Mouse (Mus musculus) left cerebral cortex, adult 6 months (tissue): Measurements from ENCODE around the gene Slc25a26. TPM values are rescaled to one million over a fixed set of nuclear protein-coding genes. Genes with fewer than 3 reads are reported as not detected.

Source experiments
- long read RNA-seq, 2 experiments: library from polyadenylated mRNA; unstranded; transcript quantifications; one replicate each; pipeline ENCODE4 v2.0.0; 2019 to 2020
- polyA plus RNA-seq: library from polyadenylated mRNA; unstranded; fragments of <200 nt; fragmentation: Nextera tagmentation; gene quantifications from 2 replicates; pipeline ENCODE4 v1.2.3, GENCODE M21; 2021

The Slc25a26 gene
- 7.3 and 8.8 TPM in 2 replicates for polyA plus RNA-seq
- long read RNA-seq, experiment 1, transcript Slc25a26-201 (10 exons, 1,922 nt), result major isoform, 13 of 30 reads
- long read RNA-seq, experiment 1, partial matches to known transcripts, result 3 of 30 reads
- long read RNA-seq, experiment 1, other reads (novel, unspliced or antisense), result 14 of 30 reads
- long read RNA-seq, experiment 2, partial matches to known transcripts, result 7 of 20 reads
- long read RNA-seq, experiment 2, other reads (novel, unspliced or antisense), result 9 of 20 reads

DNA sequence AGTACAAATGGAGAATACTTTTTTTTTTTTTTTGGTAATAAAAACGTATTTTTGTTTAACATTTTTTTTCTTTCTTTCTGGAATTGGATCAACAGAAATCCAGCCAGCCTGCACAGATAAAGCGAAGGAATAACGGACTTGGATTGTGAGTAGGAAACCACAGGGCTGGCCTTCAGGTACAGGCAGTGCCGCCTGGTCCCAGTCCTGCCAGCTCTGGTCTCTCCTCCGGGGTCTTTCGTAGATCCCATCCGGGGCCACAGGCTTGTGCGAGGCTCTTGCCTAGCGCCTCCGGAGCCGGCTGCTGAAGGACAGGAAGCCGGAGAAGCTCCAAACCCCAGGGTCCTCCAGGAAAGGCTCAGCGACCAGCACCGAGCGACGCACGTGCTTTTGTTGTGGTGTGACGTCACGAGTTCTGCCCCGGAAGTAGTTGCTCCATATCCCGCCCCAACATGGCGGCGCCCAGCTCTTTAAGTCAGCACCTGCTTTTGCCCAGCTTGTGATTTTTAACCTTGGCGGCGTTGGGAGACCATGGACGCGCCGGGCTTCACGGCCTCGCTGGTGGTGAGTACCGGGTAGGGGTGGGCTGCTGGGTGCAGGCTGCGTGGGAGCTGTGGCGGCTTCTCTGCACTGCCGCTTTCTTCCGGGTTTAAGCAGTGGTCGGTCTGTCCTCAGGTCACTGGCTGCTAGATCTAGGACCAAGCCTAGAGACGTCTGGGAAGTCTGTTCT, at the start of gene Slc25a26:
Slc25a26 (plus strand) TSS at position 435 of the 727 bp plus-strand sequence.

Other genes with a start within 250 kb of the Slc25a26 start
- gene Magi1, start 216.4 kb upstream of the Slc25a26 start, polyA plus RNA-seq, result 12.5 and 16.3 TPM in 2 replicates
- 3.3 and 10.5 TPM in 2 replicates for gene Lrig1, start 199.8 kb downstream of the Slc25a26 start, polyA plus RNA-seq